Mouse (Mus musculus) C2C12 (cell line): ENCODE results near the gene Tsen2. TPM values are rescaled to one million over a fixed set of nuclear protein-coding genes. Genes with fewer than 3 reads are reported as not detected.

ENCODE experiments used
- H3K27me3 ChIP-seq: one replicate; pipeline ENCODE4 v1.6.1; 2011; ENCODE audit not compliant: control insufficient read depth, insufficient read depth, insufficient read length
- H3K36me3 ChIP-seq: one replicate; pipeline ENCODE4 v1.6.1; 2011; ENCODE audit not compliant: control insufficient read depth, insufficient read depth
- H3K4me3 ChIP-seq: one replicate; pipeline ENCODE4 v1.5.1; 2011; ENCODE audit warnings: mild to moderate bottlenecking, control low read depth; ENCODE audit not compliant: poor library complexity, insufficient read depth, severe bottlenecking
- H3K79me2 ChIP-seq: one replicate; pipeline ENCODE4 v1.6.1; 2011; ENCODE audit not compliant: control insufficient read depth, insufficient read depth
- H3K79me3 ChIP-seq: one replicate; pipeline ENCODE4 v1.6.1; 2011; ENCODE audit warnings: low read depth, control low read depth
- H3ac ChIP-seq: one replicate; pipeline ENCODE3; 2011; ENCODE audit warnings: low read depth; ENCODE audit not compliant: control insufficient read depth, insufficient read length
- CEBPB ChIP-seq: IDR thresholded peaks from one replicate; pipeline ENCODE4 v1.6.1; 2011; ENCODE audit warnings: low read depth, mild to moderate bottlenecking, control low read depth, moderate library complexity
- CTCF ChIP-seq: IDR thresholded peaks from one replicate; pipeline ENCODE4 v1.5.1; 2011; ENCODE audit not compliant: control insufficient read depth, insufficient read depth, insufficient read length
- FOSL1 ChIP-seq: IDR thresholded peaks from one replicate; pipeline ENCODE4 v1.8.0; 2011; ENCODE audit warnings: mild to moderate bottlenecking, low read length; ENCODE audit not compliant: poor library complexity, insufficient read depth, severe bottlenecking
- MAX ChIP-seq: IDR thresholded peaks from one replicate; pipeline ENCODE4 v1.6.1; 2011; ENCODE audit warnings: mild to moderate bottlenecking, control low read depth
- MYOD1 ChIP-seq: IDR thresholded peaks from one replicate; pipeline ENCODE4 v1.6.1; 2011; ENCODE audit warnings: low read depth; ENCODE audit not compliant: control insufficient read depth, insufficient read length
- MYOG ChIP-seq: IDR thresholded peaks from one replicate; pipeline ENCODE4 v1.6.1; 2011; ENCODE audit not compliant: control insufficient read depth, insufficient read length; ENCODE audit errors: extremely low read depth
- USF1 ChIP-seq: IDR thresholded peaks from one replicate; pipeline ENCODE4 v1.6.1; 2011; ENCODE audit warnings: low read depth, mild to moderate bottlenecking, control low read depth, moderate library complexity
- polyA plus RNA-seq: library from polyadenylated mRNA; unstranded; fragments of >200 nt; fragmentation: generic; extraction: Trizol; gene quantifications from one replicate; pipeline ENCODE4 v1.2.1, GENCODE M21; 2012; ENCODE audit warnings: missing spikeins

Tsen2 gene
- polyA plus RNA-seq, 1 experiment: 16.8 TPM

GRCm38 (mm10) chr6:115546276-115546675 lies 1.8 kb downstream of the Tsen2 start:
- H3K79me2 ChIP-seq: peaks cover 22% of the 10 kb centered on the region
- no peaks in the 10 kb centered on the region for H3K27me3 ChIP-seq
- H3K79me3 ChIP-seq: peaks cover 16% of the 10 kb centered on the region

GRCm38 (mm10) chr6:115555485-115555884 lies 11.0 kb downstream of the Tsen2 start:
- H3ac ChIP-seq: no peak overlapping the region
- no peak overlapping the region for H3K4me3 ChIP-seq
- no peaks in the 10 kb centered on the region for H3K79me2 ChIP-seq
- TF ChIP-seq MYOG: no peak
- TF ChIP-seq MAX: no peak
- no peak for TF ChIP-seq USF1
- TF ChIP-seq CEBPB: no peak
- TF ChIP-seq FOSL1: no peak
- TF ChIP-seq CTCF: no peak
- no peak for TF ChIP-seq MYOD1
- H3K36me3 ChIP-seq: peaks cover 45% of the 10 kb centered on the region
- no peaks in the 10 kb centered on the region for H3K79me3 ChIP-seq
- no peaks in the 10 kb centered on the region for H3K27me3 ChIP-seq

More at GRCm38 (mm10) chr6:115546276-115546675, 1.8 kb downstream of the Tsen2 start:
- Histone ChIP-seq H3ac (no peak overlapping the region), H3K4me3 (no peak overlapping the region), H3K36me3 (peaks cover 19% of the 10 kb centered on the region)
- TF ChIP-seq CEBPB (no peak), USF1 (no peak), FOSL1 (no peak), MYOD1 (no peak), CTCF (no peak)

GRCm38 (mm10) chr6:115558176-115558575 lies 13.7 kb downstream of the Tsen2 start:
- no peaks in the 10 kb centered on the region for H3K27me3 ChIP-seq
- TF ChIP-seq CTCF: no peak
- no peak for TF ChIP-seq MYOG
- TF ChIP-seq CEBPB: no peak
- TF ChIP-seq USF1: no peak
- TF ChIP-seq MYOD1: no peak
- TF ChIP-seq FOSL1: no peak
- no peak for TF ChIP-seq MAX
- no peaks in the 10 kb centered on the region for H3K79me3 ChIP-seq
- H3K36me3 ChIP-seq: peaks cover 33% of the 10 kb centered on the region
- H3ac ChIP-seq: no peak overlapping the region
- H3K79me2 ChIP-seq: no peaks in the 10 kb centered on the region
- H3K4me3 ChIP-seq: no peak overlapping the region

- TF ChIP-seq MYOG: no peak
- no peak for TF ChIP-seq FOSL1
- no peak for TF ChIP-seq USF1
- TF ChIP-seq CEBPB: no peak
- no peak for TF ChIP-seq MAX
- no peak for TF ChIP-seq CTCF
- TF ChIP-seq MYOD1: no peak
- Histone ChIP-seq H3K4me3 (no peak overlapping the region), H3K79me2 (no peaks in the 10 kb centered on the region), H3ac (no peak overlapping the region), H3K27me3 (no peaks in the 10 kb centered on the region), H3K79me3 (no peaks in the 10 kb centered on the region), H3K36me3 (peaks cover 27% of the 10 kb centered on the region)
Measured at GRCm38 (mm10) chr6:115559651-115560632, 15.5 kb downstream of the Tsen2 start.

GRCm38 (mm10) chr6:115565479-115566045 lies 21.1 kb downstream of the Tsen2 start:
- Histone ChIP-seq H3K79me3 (no peaks in the 10 kb centered on the region), H3K36me3 (peaks cover 28% of the 10 kb centered on the region), H3ac (no peak overlapping the region), H3K27me3 (no peaks in the 10 kb centered on the region), H3K4me3 (no peak overlapping the region), H3K79me2 (no peaks in the 10 kb centered on the region)
- TF ChIP-seq USF1: no peak
- no peak for TF ChIP-seq MYOD1
- no peak for TF ChIP-seq CTCF
- no peak for TF ChIP-seq CEBPB
- TF ChIP-seq MAX: no peak
- no peak for TF ChIP-seq MYOG
